Mouse (Mus musculus) activated CD4-positive, CD25-positive, alpha-beta regulatory T cell, adult 4 months (primary cell): Measurements from ENCODE around the gene Angptl4. TPM values are rescaled to one million over a fixed set of nuclear protein-coding genes. Genes with fewer than 3 reads are reported as not detected.
"Not testable (repeated sequence)": the region's sequence is repeated elsewhere in the genome, so short reads cannot be mapped to it uniquely, and the experiment has no call there.

Source experiments
- ATAC-seq: one replicate; pipeline ENCODE4 v1.8.0; 2017
- polyA plus RNA-seq, 2 experiments: library from polyadenylated mRNA; unstranded; fragments of 100-300 nt; shearing (Covaris generic); gene quantifications; one replicate each; pipeline ENCODE4 v1.2.1; 2017

Angptl4 gene
- polyA plus RNA-seq, 2 experiments from 2014 or later, result 3.7 to 4.8 TPM

DNA sequence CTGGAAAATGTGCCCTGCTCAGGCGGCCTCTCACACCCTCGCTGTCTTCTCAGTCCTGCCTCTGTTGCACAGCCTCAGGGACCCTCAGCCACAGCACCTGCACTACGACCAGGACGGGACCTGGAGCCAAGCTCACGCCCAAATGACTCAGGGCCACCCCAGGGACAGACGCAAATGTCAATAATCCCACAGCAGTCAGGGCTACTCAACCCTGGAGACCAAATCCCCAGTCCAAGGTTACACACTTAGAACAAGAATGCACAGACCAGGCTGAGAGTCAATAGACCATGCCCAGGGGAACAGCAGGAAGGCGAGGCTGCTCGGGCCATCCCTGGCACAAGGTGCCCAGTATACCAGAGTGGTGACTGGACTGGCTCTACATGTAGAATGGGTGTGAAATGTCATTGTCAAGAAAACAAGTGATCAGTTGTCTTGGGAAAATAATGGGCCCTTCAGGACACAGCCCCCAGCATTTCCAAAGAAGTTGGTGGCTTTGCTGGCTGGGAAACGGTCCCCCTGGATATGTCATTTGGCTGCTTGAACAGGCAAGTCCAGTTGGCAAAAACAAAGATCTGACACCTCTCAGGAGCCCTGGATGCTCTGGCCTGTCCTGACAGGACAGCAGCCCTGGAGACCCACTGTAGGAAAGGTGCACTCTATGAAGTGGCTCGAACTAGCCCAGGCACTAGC, 26.1 kb downstream of the Angptl4 start:
- ATAC-seq, result no peak

DNA sequence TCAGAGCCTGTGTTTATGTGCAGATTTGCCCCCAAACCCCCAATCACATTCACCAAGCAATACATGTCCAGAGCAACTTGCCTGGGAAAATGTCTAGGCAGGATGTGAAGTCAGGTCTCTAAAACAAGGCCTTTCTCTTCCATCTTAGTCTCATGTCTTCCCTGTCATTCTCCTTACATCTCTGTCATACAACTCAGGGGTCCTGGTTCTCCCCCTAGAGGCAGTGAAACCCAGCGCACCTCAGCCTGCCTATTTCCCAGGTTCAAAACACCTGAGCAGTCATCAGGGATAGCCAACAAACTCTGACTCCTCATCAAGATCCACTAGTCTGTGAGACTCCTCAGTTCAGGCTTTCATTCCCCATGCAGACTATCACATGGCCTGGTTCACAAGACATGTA, 27.0 kb downstream of the Angptl4 start:
- ATAC-seq, result no peak

DNA sequence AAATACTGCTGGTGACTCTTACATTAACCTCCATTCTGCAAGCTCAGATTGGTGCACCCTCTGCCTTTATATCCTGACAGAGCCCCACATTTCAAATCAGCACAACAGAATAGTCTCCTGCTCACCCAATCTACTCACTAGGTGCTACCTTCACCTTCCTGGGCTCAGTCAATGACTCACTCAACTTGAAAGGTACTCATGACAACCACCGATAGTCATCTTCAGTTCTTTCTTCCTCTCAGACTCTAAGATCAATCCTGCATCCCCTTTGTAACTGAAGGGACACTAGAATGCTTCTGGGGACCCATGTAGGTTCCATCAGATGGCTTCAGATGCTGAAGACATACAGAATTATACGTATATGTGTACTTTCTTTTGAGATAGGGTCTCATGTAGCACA, 29.3 kb downstream of the Angptl4 start:
- ATAC-seq, result peak; percentile 57

DNA sequence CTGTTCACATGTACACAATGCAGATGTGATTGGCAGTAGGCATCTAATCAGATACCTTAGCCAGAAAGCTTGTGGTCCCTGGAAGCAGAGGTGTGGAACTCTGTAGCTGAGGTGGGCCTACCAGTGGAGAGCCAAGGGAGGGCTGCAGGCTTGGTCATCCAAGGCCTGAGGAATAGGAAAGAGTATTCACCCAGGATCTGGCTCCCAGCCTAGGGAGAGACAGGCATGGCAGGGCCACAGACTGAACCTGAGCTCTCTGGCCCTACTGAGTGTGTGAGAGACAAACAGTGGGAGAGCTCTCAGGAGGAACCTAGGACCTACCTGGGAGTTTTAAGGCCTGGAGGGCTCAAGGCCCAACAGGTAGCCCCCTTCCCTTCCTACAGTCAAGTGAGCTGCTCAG, 30.4 kb downstream of the Angptl4 start:
- no peak for ATAC-seq

DNA sequence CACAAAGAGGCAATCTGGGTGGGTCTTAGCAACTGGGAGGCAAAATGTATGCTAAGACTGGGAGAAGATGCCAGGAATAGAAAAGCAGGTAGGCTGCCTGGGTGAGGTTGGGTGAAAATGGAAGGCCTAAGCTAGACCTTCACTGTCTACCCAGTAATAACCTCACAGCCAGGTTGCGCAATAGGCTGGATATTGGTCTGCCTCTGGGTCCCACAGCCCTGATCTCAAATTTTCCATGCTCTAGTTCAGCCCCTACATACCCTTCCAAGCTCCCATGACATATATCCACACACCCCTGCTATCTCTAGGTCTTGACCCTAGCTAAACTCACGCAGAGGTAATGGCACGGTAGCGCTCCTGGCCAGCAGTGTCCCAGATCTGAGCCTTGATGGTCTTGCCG, 32.2 kb downstream of the Angptl4 start:
- no peak for ATAC-seq

DNA sequence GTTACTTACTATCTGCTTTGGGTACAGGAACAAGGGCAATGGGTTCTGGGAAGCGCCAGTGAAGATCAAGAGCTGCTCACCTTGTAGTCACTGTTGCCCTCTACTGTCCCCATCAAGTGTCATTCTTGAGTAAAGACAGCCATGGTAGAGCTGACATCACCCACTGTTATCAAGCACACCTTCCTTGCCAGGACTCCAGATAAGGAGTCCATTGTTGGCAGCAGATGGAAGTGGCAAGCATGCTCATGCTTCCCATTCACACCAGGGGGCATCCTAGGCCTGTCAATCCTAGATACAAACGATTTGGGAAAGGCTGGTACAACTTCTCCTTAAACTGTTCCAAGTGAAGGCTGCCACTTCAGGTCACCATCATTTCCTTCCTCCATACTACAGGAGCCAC, 35.6 kb downstream of the Angptl4 start:
- no peak for ATAC-seq

DNA sequence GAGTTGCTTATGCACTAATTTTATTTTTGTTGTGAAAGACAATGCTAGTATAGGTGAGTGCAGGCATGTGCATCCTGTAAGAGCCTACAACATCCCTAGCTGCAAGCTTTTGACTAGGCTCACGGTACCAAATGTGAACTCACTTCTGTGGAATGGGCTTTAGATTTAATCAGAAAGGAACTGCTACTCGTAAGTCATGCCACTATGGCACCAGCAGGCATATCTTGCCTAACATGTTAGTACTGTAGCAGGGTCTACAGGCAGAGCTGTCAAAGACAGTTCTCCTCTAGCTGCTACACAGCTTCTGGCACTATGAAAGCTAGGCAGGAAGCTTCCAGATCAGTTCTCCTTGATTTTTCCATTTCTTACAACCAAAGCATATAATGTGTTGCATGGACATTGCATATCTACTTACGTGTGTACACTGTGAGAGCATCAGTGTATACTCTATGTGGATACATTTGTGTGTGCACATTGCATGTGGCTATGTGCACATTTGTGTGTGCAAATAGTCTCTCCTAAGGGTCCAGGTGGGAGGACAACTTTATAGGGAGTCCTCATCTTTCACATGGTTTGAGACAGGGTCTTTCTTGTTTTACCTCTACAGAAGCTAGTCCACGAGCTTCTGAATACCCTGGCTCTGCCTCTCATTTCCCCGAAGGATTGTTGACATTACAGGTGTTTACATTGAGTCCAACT, 36.8 kb downstream of the Angptl4 start:
- ATAC-seq, result no peak

DNA sequence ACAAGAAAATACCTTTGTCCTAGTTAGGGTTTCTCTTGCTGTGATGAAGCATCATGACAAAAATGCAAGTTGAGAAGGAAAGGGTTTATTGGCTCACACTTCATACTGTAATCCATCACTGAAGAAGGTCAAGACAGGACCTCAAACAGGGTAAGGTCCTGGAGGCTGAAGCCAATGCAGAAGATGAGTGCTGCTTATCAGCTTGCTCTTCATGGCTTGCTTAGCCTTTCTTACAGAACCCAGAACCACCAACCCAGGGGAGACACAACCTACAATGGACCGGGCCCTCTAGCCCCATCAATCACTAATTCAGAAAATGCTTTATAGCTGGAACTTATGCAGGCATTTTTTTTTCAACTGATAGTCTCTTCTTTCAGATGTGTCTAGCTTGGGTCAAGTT, 39.2 kb downstream of the Angptl4 start:
- ATAC-seq, result no peak

DNA sequence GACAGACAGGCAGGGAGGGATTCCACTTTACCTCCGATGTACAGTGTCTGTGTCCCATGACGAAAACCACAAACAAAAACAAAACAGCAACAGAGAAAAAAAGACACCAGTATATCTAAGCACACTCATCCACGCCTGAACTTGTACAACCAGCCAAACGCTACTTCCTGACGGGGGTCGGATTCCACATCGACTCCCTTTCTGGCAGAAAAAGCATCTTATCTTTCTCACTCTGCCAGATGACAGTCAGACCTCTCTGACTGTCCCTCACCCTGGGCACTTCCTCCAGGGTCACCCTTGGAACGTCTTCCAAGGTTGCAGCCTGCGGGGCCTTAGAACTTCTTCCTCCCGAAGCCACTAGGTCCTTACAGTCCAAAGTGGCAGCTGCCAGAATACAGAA, 48.1 kb downstream of the Angptl4 start:
- not testable (repeated sequence) for ATAC-seq

DNA sequence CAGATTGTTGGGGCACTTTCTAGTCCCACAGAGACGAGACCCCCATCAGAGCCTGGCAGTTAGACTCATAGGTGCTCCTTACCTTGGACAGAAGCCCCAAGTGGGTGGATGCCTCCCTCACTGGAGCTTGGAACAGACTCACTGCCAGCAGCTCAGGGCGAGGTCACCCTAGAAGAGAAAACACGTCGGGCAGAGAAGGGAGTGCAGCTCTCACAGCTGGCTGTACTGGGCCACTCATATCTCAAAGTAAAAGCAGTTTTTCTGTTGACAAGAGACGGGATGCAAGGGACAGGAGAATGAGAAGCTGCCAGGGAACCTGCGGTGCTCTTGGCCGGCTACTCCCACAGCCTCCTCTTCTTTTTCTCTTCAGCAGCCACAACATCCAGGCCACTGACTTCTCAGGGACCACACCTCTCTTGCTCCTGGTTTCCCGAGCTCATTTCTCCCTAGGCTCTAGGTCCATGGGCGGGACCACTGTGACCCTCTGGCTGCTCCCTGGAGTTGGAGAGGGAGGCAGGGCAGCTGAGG, 49.0 kb downstream of the Angptl4 start:
- ATAC-seq, result not testable (repeated sequence)

DNA sequence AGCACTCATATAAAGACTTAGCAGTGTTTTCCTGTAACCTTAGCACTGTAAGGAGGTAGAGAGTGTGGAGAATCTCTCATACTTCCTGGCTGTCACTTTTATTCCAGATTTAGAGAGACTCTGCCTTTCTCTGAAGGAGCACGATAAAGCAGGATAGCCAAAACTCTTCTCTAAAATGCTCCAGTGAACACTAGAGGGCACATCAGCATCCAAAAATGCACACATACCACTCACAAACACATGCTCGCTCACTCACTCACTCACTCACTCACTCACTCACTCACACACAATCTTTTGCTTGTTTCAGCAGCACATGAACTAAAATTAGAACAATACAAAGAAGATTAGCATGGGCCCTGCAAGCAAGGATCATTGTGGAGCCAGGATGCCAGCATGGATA, 52.4 kb downstream of the Angptl4 start:
- no peak for ATAC-seq

DNA sequence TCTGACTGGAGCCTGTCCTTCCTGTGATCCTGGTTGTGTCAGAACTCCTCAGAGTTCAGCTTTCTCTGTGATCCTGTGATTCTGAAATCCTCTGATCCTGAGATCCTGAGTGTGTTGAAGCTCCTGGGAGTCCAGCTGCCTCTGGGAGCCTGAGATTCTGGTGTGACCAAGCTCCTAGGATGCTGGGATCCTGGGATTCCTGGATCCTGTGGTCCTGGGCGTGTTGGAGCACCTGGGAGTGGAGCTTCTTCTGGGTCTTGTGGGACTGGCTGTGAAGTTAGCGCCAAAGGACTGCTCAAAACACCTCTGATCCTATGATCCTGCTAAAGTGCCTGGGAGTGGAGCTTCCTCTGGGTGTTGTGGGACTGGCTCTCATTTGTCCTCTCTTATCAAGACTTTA, 53.2 kb downstream of the Angptl4 start:
- ATAC-seq, result no peak

Other genes starting within 250 kb of the Angptl4 start
- gene Myo1f, start 226.1 kb downstream of the Angptl4 start, polyA plus RNA-seq, result 10 to 100 TPM; 70.7 to 88.5 TPM
- gene Zfp414, start 152.7 kb downstream of the Angptl4 start, polyA plus RNA-seq, result 10 to 100 TPM; 53.6 to 65.2 TPM
- gene Pram1, start 143.8 kb downstream of the Angptl4 start, polyA plus RNA-seq, result under 1 TPM; 0.40 to 0.85 TPM
- gene Hnrnpm, start 95.0 kb downstream of the Angptl4 start, polyA plus RNA-seq, result 100 to 1,000 TPM; 338 to 341 TPM
- gene March2, start 63.2 kb downstream of the Angptl4 start, polyA plus RNA-seq, result 10 to 100 TPM; 27.2 to 33.5 TPM
- 100 to 1,000 TPM; 227 to 308 TPM for gene Rab11b, start 21.3 kb downstream of the Angptl4 start, polyA plus RNA-seq
- 1 to 10 TPM; 1.9 to 3.3 TPM for gene Kank3, start 28.7 kb upstream of the Angptl4 start, polyA plus RNA-seq
- gene Rps28, start 42.7 kb upstream of the Angptl4 start, polyA plus RNA-seq, result 1,000 to 10,000 TPM; 1,524 to 2,342 TPM
- gene Ndufa7, start 42.7 kb upstream of the Angptl4 start, polyA plus RNA-seq, result 100 to 1,000 TPM; 389 to 432 TPM
- 10 to 100 TPM; 11.4 to 15.9 TPM for gene Cd320, start 61.3 kb upstream of the Angptl4 start, polyA plus RNA-seq
- gene Gm7029, start 92.0 kb upstream of the Angptl4 start, polyA plus RNA-seq, result not detected
- gene Kifc1, start 108.8 kb upstream of the Angptl4 start, polyA plus RNA-seq, result 1 to 10 TPM; 1.5 to 2.5 TPM
- 10 to 100 TPM in 1 of 2 experiments, 1 to 10 TPM in 1; 6.5 to 15.4 TPM for gene Platr17, start 123.3 kb upstream of the Angptl4 start, polyA plus RNA-seq
- gene Daxx, start 127.6 kb upstream of the Angptl4 start, polyA plus RNA-seq, result 100 to 1,000 TPM in 1 of 2 experiments, 10 to 100 TPM in 1; 97.4 to 149 TPM
- 100 to 1,000 TPM; 299 to 436 TPM for gene Tapbp, start 134.1 kb upstream of the Angptl4 start, polyA plus RNA-seq
- gene Zbtb22, start 134.1 kb upstream of the Angptl4 start, polyA plus RNA-seq, result 1 to 10 TPM; 4.1 to 4.7 TPM
- 10 to 100 TPM; 26.5 to 34.3 TPM for gene Rgl2, start 147.7 kb upstream of the Angptl4 start, polyA plus RNA-seq
- gene Pfdn6, start 158.5 kb upstream of the Angptl4 start, polyA plus RNA-seq, result 100 to 1,000 TPM; 113 to 146 TPM
- 10 to 100 TPM; 11.8 to 16.6 TPM for gene Wdr46, start 158.8 kb upstream of the Angptl4 start, polyA plus RNA-seq
- gene B3galt4, start 169.7 kb upstream of the Angptl4 start, polyA plus RNA-seq, result 10 to 100 TPM; 18.7 to 19.0 TPM
- 10 to 100 TPM; 25.1 to 28.2 TPM for gene Vps52, start 174.0 kb upstream of the Angptl4 start, polyA plus RNA-seq
- gene Rps18, start 174.2 kb upstream of the Angptl4 start, polyA plus RNA-seq, result 1,000 to 10,000 TPM; 6,680 to 7,218 TPM
- gene H2-K1, start 218.5 kb upstream of the Angptl4 start, polyA plus RNA-seq, result 1,000 to 10,000 TPM; 4,668 to 6,585 TPM
- 1 to 10 TPM; 2.2 to 3.4 TPM for gene Ring1, start 242.8 kb upstream of the Angptl4 start, polyA plus RNA-seq
- 10 to 100 TPM; 29.3 to 35.2 TPM for gene H2-Ke6, start 246.2 kb upstream of the Angptl4 start, polyA plus RNA-seq
- 10 to 100 TPM; 34.6 to 49.4 TPM for gene Slc39a7, start 249.9 kb upstream of the Angptl4 start, polyA plus RNA-seq
- 1 to 10 TPM; 7.2 to 9.0 TPM for gene Rxrb, start 250.0 kb upstream of the Angptl4 start, polyA plus RNA-seq